Comparison of ENCODE assay signal across 8 mouse cellular contexts in genomic region chr11:69419443-69419812, GRCm38 (mm10). TPM values are rescaled to one million over a fixed set of nuclear protein-coding genes. Genes with fewer than 3 reads are reported as not detected.
A peak's percentile ranks its signal among the peaks of the same experiment; 100 is the strongest.
DNase-seq lines count a peak whose midpoint lies in the region; ATAC-seq and TF ChIP-seq lines count a peak whose summit lies in the region.

No protein-coding gene starts in this region.

- TF ChIP-seq CTCF in E14TG2a.4 (conservative IDR thresholded peaks at IDR 0.05; ENCODE audit: low read length): no peak

- peak overlapping the region; percentile 73 for H3K27ac ChIP-seq in embryonic facial prominence, embryonic 14.5 days (replicated peaks; ENCODE audit: low read depth, low read length)
- H3K27ac ChIP-seq in hindbrain, embryonic 10.5 days: peak overlapping the region; percentile 99

- under 1% methylated on average over 19 of the region's 19 CpGs for WGBS in embryonic facial prominence, embryonic 14.5 days
- WGBS in hindbrain, embryonic 10.5 days: 0% methylated on average over 19 of the region's 19 CpGs

- no peaks in the 10 kb centered on the region for H3K9me3 ChIP-seq in E14TG2a.4 (ENCODE audit: low read length)
- H3K9me3 ChIP-seq in embryonic facial prominence, embryonic 14.5 days (ENCODE audit: control insufficient read depth, low read length): no peaks in the 10 kb centered on the region
- no peaks in the 10 kb centered on the region for H3K9me3 ChIP-seq in hindbrain, embryonic 10.5 days

- no peaks in the 10 kb centered on the region for H3K36me3 ChIP-seq in E14TG2a.4 (ENCODE audit: insufficient read depth, low read length)
- no peaks in the 10 kb centered on the region for H3K36me3 ChIP-seq in embryonic facial prominence, embryonic 14.5 days (ENCODE audit: control insufficient read depth, insufficient read depth, low read length)
- H3K36me3 ChIP-seq in hindbrain, embryonic 10.5 days: no peaks in the 10 kb centered on the region

- no peak for ATAC-seq in embryonic facial prominence, embryonic 14.5 days (ENCODE audit: low read depth)
- ATAC-seq in megakaryocyte progenitor cell, adult 5-6 weeks (replicated peaks; ENCODE audit: poor library complexity): no peak

- H3K9ac ChIP-seq in embryonic facial prominence, embryonic 14.5 days (ENCODE audit: low read depth, low read length): peak overlapping the region; percentile 57

- peak; percentile 44 for DNase-seq in adrenal gland, adult 8-10 months
- DNase-seq in adrenal gland, adult 18-20 months (ENCODE audit: low spot score in 2 of 2): no peak
- peak; percentile 49 for DNase-seq in embryonic facial prominence, embryonic 14.5 days (ENCODE audit: low spot score)
- DNase-seq in hindbrain, embryonic 10.5 days (ENCODE audit: low spot score): peak; percentile 64
- DNase-seq in liver: peak; percentile 39
- peak; percentile 59 for DNase-seq in neural tube, embryonic 10.5 days (ENCODE audit: extremely low spot score, low spot score)

- H3K27me3 ChIP-seq in E14TG2a.4 (ENCODE audit: insufficient read depth, low read length): peaks cover 35% of the 10 kb centered on the region
- peaks cover 23% of the 10 kb centered on the region for H3K27me3 ChIP-seq in embryonic facial prominence, embryonic 14.5 days (replicated peaks; ENCODE audit: control insufficient read depth, insufficient read depth, low read length)
- peaks cover 42% of the 10 kb centered on the region for H3K27me3 ChIP-seq in hindbrain, embryonic 10.5 days (ENCODE audit: insufficient read depth, poor library complexity, severe bottlenecking)

- H3K4me3 ChIP-seq in E14TG2a.4 (replicated peaks; ENCODE audit: low read length): peak overlapping the region; percentile 83
- peak overlapping the region; percentile 77 for H3K4me3 ChIP-seq in embryonic facial prominence, embryonic 14.5 days (ENCODE audit: low read depth, low read length)
- H3K4me3 ChIP-seq in hindbrain, embryonic 10.5 days: peak overlapping the region; percentile 82

- peak overlapping the region; percentile 92 for H3K4me2 ChIP-seq in embryonic facial prominence, embryonic 14.5 days (ENCODE audit: low read depth, low read length)

- peaks cover 58% of the 10 kb centered on the region for H3K4me1 ChIP-seq in E14TG2a.4 (replicated peaks; ENCODE audit: low read depth, low read length)
- H3K4me1 ChIP-seq in embryonic facial prominence, embryonic 14.5 days (ENCODE audit: control insufficient read depth, insufficient read depth, low read length): peaks cover 28% of the 10 kb centered on the region
- H3K4me1 ChIP-seq in hindbrain, embryonic 10.5 days (replicated peaks): peaks cover 74% of the 10 kb centered on the region

RNA-seq across cellular contexts. Expression of gene Kdm6b, which starts 6.0 kb away (rescaled TPM):
- 10 to 100 TPM; 20.4 to 44.2 (median 35.1) TPM for total RNA-seq in adrenal gland, adult 8-10 months (2022)
- 10 to 100 TPM; 32.7 to 34.8 TPM for total RNA-seq in adrenal gland, adult 18-20 months (2021)
- polyA plus RNA-seq in embryonic facial prominence, embryonic 14.5 days (2014; fragmentation: Nextera tagmentation; extraction: Ambion mirVana): 24.2 and 24.3 TPM in 2 replicates
- polyA plus RNA-seq in hindbrain, embryonic 10.5 days (2016; fragmentation: Nextera tagmentation; extraction: Ambion mirVana): 37.9 and 43.4 TPM in 2 replicates
- 10.4 and 11.7 TPM in 2 replicates for total RNA-seq in megakaryocyte progenitor cell, adult 5-6 weeks (2015)
- total RNA-seq in megakaryocyte progenitor cell, adult 5-6 weeks (2017): 1.8 and 2.9 TPM in 2 replicates

RNA-seq across cellular contexts. Expression of gene Tmem88, which starts 21.4 kb away (rescaled TPM):
- 10 to 100 TPM in 2 of 4 experiments, 1 to 10 TPM in 2; 6.3 to 16.0 (median 10.4) TPM for total RNA-seq in adrenal gland, adult 8-10 months (2022)
- 1 to 10 TPM; 7.9 to 8.8 TPM for total RNA-seq in adrenal gland, adult 18-20 months (2021)
- 19.2 and 21.0 TPM in 2 replicates for polyA plus RNA-seq in embryonic facial prominence, embryonic 14.5 days (2014; fragmentation: Nextera tagmentation; extraction: Ambion mirVana)
- polyA plus RNA-seq in hindbrain, embryonic 10.5 days (2016; fragmentation: Nextera tagmentation; extraction: Ambion mirVana): 22.1 and 22.2 TPM in 2 replicates
- total RNA-seq in megakaryocyte progenitor cell, adult 5-6 weeks (2015): 0.07 and 0.42 TPM in 2 replicates
- 0.12 TPM in 1 of 2 replicates, not detected in the other for total RNA-seq in megakaryocyte progenitor cell, adult 5-6 weeks (2017)

RNA-seq across cellular contexts. Expression of gene Cyb5d1, which starts 24.0 kb away (rescaled TPM):
- 10 to 100 TPM; 53.9 to 65.7 (median 60.5) TPM for total RNA-seq in adrenal gland, adult 8-10 months (2022)
- 10 to 100 TPM; 41.3 to 50.2 TPM for total RNA-seq in adrenal gland, adult 18-20 months (2021)
- 23.8 and 24.2 TPM in 2 replicates for polyA plus RNA-seq in embryonic facial prominence, embryonic 14.5 days (2014; fragmentation: Nextera tagmentation; extraction: Ambion mirVana)
- 47.2 and 51.7 TPM in 2 replicates for polyA plus RNA-seq in hindbrain, embryonic 10.5 days (2016; fragmentation: Nextera tagmentation; extraction: Ambion mirVana)
- 15.4 and 16.6 TPM in 2 replicates for total RNA-seq in megakaryocyte progenitor cell, adult 5-6 weeks (2015)
- total RNA-seq in megakaryocyte progenitor cell, adult 5-6 weeks (2017): 34.2 and 50.3 TPM in 2 replicates

RNA-seq across cellular contexts. Expression of gene Naa38, which starts 24.1 kb away (rescaled TPM):
- 100 to 1,000 TPM; 138 to 160 (median 154) TPM for total RNA-seq in adrenal gland, adult 8-10 months (2022)
- 100 to 1,000 TPM; 139 to 162 TPM for total RNA-seq in adrenal gland, adult 18-20 months (2021)
- polyA plus RNA-seq in embryonic facial prominence, embryonic 14.5 days (2014; fragmentation: Nextera tagmentation; extraction: Ambion mirVana): 160 and 177 TPM in 2 replicates
- polyA plus RNA-seq in hindbrain, embryonic 10.5 days (2016; fragmentation: Nextera tagmentation; extraction: Ambion mirVana): 148 and 159 TPM in 2 replicates
- total RNA-seq in megakaryocyte progenitor cell, adult 5-6 weeks (2015): 114 and 125 TPM in 2 replicates
- total RNA-seq in megakaryocyte progenitor cell, adult 5-6 weeks (2017): 146 and 205 TPM in 2 replicates

RNA-seq across cellular contexts. Expression of gene Chd3, which starts 50.2 kb away (rescaled TPM):
- 100 to 1,000 TPM in 2 of 4 experiments, 10 to 100 TPM in 2; 89.8 to 169 (median 115) TPM for total RNA-seq in adrenal gland, adult 8-10 months (2022)
- 100 to 1,000 TPM in 1 of 2 experiments, 10 to 100 TPM in 1; 87.6 to 109 TPM for total RNA-seq in adrenal gland, adult 18-20 months (2021)
- 68.9 and 73.3 TPM in 2 replicates for polyA plus RNA-seq in embryonic facial prominence, embryonic 14.5 days (2014; fragmentation: Nextera tagmentation; extraction: Ambion mirVana)
- 45.1 and 46.9 TPM in 2 replicates for polyA plus RNA-seq in hindbrain, embryonic 10.5 days (2016; fragmentation: Nextera tagmentation; extraction: Ambion mirVana)
- total RNA-seq in megakaryocyte progenitor cell, adult 5-6 weeks (2015): 17.0 and 22.4 TPM in 2 replicates
- 19.9 and 38.2 TPM in 2 replicates for total RNA-seq in megakaryocyte progenitor cell, adult 5-6 weeks (2017)

Comparison
In these comparisons a context has a peak if more than half of its experiments do, and no peak if none do; other contexts are left out.
1. DNase-seq: peak in adrenal gland, adult 8-10 months (single experiment), embryonic facial prominence, embryonic 14.5 days (single experiment), hindbrain, embryonic 10.5 days (single experiment), liver (single experiment) and neural tube, embryonic 10.5 days (single experiment); none in adrenal gland, adult 18-20 months (0 of 2).
2. RNA of gene Tmem88, which starts 21.4 kb away (total RNA-seq): 6.3 to 16.0 TPM in adrenal gland, adult 8-10 months and 7.9 to 8.8 TPM in adrenal gland, adult 18-20 months; 0.07 to 0.42 TPM in megakaryocyte progenitor cell, adult 5-6 weeks; every median in the first group is over 4 times any median in the second.
3. Peak in every context shown above with its lines, with median percentiles within 50 percentile points of each other: H3K4me3 ChIP-seq.